Mouse (Mus musculus) testis, postnatal 14 days (tissue): ENCODE data around the gene Zfp429.
"Not testable (repeated sequence)": the region's sequence is repeated elsewhere in the genome, so short reads cannot be mapped to it uniquely, and the experiment has no call there.

Experiments
- DNase-seq: peaks from one replicate; pipeline ENCODE4 v3.0.0; 2021; ENCODE audit warnings: low spot score

Zfp429 gene

DNA sequence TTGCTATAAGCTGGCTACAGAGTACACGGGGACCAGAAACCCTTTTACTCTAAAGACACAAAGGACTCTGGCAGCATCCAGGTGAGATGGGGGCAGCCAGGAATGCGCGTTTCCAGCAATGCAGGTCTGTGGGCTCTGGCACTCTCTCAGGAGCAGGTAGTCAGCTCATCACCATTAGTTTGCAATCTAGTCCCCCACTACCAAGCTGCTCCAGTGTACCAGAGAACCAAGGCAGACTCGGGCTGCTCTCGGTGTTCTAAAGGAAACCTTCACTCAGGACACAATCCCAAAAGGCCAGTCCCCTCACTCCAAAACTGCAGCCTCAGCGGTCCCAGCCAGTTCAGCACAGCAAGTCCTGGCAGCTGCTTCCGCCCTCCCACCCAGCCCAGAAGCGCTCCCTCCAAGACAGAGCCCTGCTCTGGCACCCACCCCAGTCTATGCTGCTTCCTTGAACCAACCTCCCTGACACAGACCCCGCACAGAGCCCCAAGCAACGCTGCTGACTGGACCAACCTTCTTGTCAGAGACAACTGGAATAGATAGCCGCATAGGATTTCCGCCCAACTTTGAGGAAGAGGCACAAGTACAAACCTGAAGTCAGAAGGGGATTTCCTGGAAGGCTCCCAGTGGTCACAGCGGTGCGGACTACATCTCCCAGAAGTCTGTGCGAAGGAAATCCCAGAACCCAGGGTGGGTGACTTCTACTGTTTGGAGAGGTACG lies at the start of gene Zfp429:
TSS of gene Zfp429 (minus strand) at position 637 of the 721 bp plus-strand sequence.
- DNase-seq: peak; percentile 48

- DNase-seq: not testable (repeated sequence)
Observed at GRCm38 (mm10) chr13:67437095-67437494, 37.5 kb upstream of the Zfp429 start.

- peak; percentile 40 for DNase-seq
Observed at GRCm38 (mm10) chr13:67428116-67428515, 28.5 kb upstream of the Zfp429 start.

- DNase-seq: not testable (repeated sequence)
Observed at GRCm38 (mm10) chr13:67425699-67426098, 26.1 kb upstream of the Zfp429 start.

- not testable (repeated sequence) for DNase-seq
Observed at GRCm38 (mm10) chr13:67422532-67422931, 22.9 kb upstream of the Zfp429 start.

DNA sequence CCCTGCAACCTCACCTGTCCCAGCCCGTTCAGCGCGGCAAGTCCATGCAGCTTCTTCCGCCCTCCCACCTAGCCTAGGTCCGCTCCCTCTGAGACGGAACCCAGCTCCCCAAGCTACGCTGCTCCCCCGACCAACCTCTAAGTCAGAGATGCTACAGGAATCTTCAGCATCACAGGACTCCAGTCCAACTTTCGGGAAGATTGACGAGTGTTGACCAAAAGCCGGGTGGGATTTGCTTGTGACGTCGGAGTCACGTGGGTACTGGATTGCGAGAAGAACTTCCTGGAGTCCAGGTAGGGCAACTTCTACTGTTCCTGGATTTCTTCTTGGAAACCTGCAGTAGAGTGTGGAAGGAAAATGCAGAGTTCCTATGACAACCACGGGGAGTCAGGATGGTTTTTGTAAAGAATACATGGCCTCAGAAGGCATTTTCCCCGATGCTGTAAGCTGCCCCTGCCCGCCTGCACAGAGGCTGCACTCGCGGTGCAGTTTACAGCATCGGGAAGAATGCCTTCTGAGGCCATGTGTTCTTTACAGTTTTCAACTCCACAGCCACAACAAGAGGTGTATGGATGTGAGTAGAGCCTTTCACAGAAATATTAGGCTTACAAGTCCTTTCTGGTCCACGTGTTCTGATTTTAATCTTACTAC lies 21.7 kb upstream of the Zfp429 start, which contains the start of gene Zfp459:
TSS of gene Zfp459 (minus strand) at position 212 of the 651 bp plus-strand sequence.
- DNase-seq: peak; percentile 28

DNA sequence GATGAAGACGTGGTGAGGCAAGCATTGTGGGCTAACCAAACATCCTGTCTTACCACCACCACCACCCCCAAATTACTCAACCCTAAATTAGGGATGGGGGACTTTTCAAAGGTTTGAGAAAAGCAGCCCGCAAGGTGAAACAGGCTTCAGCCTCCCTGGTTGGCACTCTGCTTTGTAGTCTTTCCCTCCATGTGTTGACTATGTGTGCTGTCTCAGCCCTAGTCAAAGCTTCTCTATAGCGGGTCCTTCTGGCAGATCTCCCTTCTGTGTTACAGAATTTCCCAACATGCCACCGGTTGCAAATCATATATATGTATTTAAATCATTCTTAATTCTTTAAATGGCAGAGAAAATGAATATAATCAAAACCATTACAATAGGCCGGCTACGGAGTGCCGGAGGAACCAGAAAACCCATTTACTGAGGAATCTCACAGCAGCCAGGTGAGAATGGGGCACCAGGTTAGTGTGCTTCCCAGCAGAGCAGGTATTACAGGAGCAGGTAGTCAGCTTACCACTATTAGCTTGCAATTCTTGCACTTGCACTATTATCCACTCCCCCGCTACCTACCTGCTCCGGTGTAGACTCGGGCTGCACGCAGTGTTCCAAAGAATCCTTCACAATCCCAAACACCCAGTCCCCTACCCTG lies 21.1 kb upstream of the Zfp429 start:
- DNase-seq: no peak

DNA sequence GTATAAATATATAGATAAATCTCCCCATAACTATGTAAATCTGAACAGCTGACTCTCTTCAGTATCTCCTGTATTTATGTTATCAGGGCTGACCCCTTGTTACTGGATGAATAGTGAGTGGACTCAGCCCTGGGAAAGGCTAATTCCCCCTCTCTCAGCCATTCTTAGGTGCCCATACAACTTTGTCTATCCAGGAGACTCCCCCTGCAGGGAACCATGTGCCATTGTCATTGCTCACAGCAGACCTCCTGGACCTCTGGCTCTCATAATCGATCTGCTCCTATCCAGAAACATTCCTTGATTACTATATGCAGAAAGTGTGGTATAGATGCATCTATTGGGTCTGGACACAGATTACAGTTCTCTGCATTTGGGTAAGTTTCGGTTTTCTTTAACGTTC lies 17.2 kb upstream of the Zfp429 start:
- DNase-seq: no peak

- DNase-seq: no peak
Observed at GRCm38 (mm10) chr13:67415759-67416158, 16.1 kb upstream of the Zfp429 start.

DNA sequence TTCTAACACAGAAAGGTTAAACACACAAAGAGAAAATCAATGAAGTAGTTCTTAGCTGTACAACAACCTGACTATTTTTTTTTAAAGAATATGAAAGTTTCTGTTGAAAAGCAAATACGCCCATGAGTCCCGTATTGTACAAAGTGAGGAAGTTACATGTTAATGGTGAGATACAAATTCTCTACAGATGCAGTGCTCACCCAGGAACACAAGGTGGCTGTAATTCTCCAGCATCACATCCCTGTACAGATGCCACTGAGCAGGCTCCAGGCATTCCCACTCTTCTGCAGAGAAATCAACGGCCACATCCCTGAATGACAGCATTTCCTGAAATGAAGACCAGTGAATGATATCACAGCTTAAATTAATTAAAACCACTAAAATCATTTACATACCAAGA lies 14.0 kb upstream of the Zfp429 start:
- DNase-seq: not testable (repeated sequence)

- DNase-seq: not testable (repeated sequence)
Observed at GRCm38 (mm10) chr13:67376255-67376654, 23.4 kb downstream of the Zfp429 start.

DNA sequence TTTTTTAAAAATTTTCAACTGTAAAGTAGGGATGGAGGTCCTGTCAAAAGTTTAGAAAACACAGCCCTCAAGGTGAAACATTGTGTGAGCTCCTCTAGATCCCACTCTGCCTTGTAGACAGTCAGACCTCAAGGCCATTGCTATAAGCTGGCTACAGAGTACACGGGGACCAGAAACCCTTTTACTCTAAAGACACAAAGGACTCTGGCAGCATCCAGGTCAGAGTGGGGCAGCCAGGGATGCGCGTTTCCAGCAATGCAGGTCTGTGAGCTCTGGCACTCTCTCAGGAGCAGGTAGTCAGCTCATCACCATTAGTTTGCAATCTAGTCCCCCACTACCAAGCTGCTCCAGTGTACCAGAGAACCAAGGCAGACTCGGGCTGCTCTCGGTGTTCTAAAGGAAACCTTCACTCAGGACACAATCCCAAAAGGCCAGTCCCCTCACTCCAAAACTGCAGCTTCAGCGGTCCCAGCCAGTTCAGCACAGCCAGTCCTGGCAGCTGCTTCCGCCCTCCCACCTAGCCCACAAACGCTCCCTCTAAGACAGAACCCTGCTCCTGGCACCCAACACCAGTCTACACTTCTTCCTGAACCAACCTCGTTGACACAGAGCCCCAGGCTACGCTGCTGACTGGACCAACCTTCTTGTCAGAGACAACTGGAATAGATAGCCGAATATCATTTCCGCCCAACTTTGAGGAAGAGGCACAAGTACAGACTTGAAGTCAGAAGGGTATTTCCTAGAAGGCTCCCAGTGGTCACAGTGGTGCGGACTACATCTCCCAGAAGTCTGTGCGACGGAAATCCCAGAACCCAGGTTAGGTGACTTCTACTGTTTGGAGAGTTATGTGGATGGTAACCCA lies 24.3 kb downstream of the Zfp429 start, which contains the start of the genes Gm28041 and Zfp456:
TSS of gene Gm28041 (minus strand) at position 684 of the 862 bp plus-strand sequence.
TSS of gene Zfp456 (minus strand) at position 761 of the 862 bp plus-strand sequence.
- peak; percentile 55 for DNase-seq

GRCm38 (mm10) chr13:67360131-67360744 lies 39.4 kb downstream of the Zfp429 start, which contains the start of the genes Gm28044 and Zfp953:
Gene Gm28044 (minus strand): TSS chr13:67360536.
Gene Zfp953 (minus strand): TSS chr13:67360605.
- peak; percentile 82 for DNase-seq

DNA sequence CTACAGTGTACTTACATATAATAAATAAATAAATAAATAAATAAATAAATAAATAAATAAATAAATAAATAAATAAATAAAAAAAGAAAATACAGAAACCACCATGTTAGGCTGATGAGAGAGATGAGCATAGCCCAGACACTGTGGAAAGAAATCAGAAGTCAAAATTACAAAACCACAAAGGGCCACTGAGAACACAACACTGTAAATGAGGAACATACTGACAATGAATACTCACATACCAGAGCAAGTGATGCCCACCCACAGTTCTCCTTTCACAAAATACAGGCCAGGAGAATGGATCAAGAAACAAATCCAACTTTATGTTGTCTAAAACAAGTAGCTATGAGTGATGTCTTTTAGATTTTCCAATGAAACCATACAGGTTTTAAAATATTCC lies 47.8 kb downstream of the Zfp429 start:
- DNase-seq: no peak

DNA sequence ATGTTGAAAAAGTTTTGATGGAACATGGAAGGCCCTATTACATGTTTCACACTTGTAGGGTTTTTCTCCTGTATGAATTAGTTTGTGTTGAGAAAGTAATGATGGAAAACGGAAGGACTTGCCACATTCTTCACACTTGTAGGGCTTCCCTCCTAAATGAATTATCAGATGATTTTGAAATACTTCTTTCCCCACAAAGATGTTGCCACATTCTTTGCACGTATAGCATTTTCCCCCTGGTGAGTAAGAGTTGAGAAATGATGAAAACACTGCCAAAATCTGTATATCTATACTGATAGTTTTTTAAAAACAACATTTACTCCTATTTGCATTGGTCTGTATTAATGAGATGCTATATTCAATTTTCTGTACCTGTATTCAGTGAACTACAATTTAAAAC lies 56.2 kb downstream of the Zfp429 start:
- no peak for DNase-seq
